Mouse (Mus musculus): ENCODE results near the gene Cacna1h.

DNA sequence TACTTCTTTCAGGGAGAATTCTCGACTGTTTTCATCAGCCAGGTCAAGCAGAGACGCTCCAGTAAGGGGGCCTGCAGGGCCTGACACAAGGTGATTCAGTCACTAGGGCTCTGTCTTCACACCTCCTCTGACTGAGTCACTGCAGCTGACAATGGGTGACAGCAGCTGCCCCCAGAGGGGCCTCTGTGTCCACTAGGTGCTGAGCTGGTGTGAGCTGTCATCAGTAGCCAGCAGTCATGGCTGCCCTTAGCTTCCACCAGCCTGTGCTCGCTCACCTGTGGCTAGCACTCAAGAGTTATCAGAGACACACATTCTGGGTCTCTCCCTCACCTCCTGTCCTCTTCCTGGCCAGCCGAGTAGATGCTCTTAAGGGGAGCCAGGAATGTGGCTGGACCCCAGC lies 47.2 kb upstream of the Cacna1h start:
- TF ChIP-seq CTCF (IDR thresholded peaks at IDR 0.05; ENCODE audit: borderline replicate concordance, extremely low read depth, insufficient read depth, insufficient read length): no peak
- no peak for TF ChIP-seq POLR2A (IDR thresholded peaks at IDR 0.05; ENCODE audit: borderline replicate concordance, extremely low read depth, insufficient read depth, insufficient read length, poor library complexity, severe bottlenecking)

Data from brain, embryonic 14.5 days (tissue).